Mouse (Mus musculus) spleen, postnatal 10 days (tissue): ENCODE measurements at regions not wholly inside any gene's neighbourhood (a gene's known extent, or its start where the extent isn't known, plus 50 kb on each side); places are given as distances from the start of the nearest gene placed in this dataset.

Experiments
- DNase-seq, 2 experiments: peaks; one replicate each; pipeline ENCODE4 v3.0.0; 2021 to 2022; ENCODE audit warnings: low spot score in 2 of 2

- no peak for DNase-seq
Measured at GRCm38 (mm10) chr11:114270358-114271072, 203.7 kb upstream of the Sdk2 start.

- DNase-seq, result no peak
Measured at GRCm38 (mm10) chr11:114261959-114262358, 195.1 kb upstream of the Sdk2 start.

- no peak for DNase-seq
Measured at GRCm38 (mm10) chr11:114258218-114258617, 191.4 kb upstream of the Sdk2 start.

GRCm38 (mm10) chr11:114257756-114258155 is 190.9 kb upstream of the Sdk2 start:
- no peak for DNase-seq

GRCm38 (mm10) chr11:114257061-114257460 is 190.2 kb upstream of the Sdk2 start:
- no peak for DNase-seq

GRCm38 (mm10) chr11:114254344-114254743 is 187.5 kb upstream of the Sdk2 start:
- DNase-seq, result no peak

- peak in 1 of 2 experiments; percentile 29 for DNase-seq
Measured at GRCm38 (mm10) chr11:114251614-114252013, 184.8 kb upstream of the Sdk2 start.

- no peak for DNase-seq
Measured at GRCm38 (mm10) chr11:114249215-114249614, 182.4 kb upstream of the Sdk2 start.

- no peak for DNase-seq
Measured at GRCm38 (mm10) chr11:114248261-114248898, 181.5 kb upstream of the Sdk2 start.

GRCm38 (mm10) chr11:114239311-114239803 is 172.5 kb upstream of the Sdk2 start:
- no peak for DNase-seq

GRCm38 (mm10) chr11:114238801-114239200 is 172.0 kb upstream of the Sdk2 start:
- no peak for DNase-seq

GRCm38 (mm10) chr11:114238316-114238715 is 171.5 kb upstream of the Sdk2 start:
- DNase-seq, result no peak

- DNase-seq, result no peak
Measured at GRCm38 (mm10) chr11:114234542-114234910, 167.7 kb upstream of the Sdk2 start.

GRCm38 (mm10) chr11:114233636-114234541 is 167.0 kb upstream of the Sdk2 start:
- DNase-seq, result no peak

GRCm38 (mm10) chr11:114231841-114232240 is 165.0 kb upstream of the Sdk2 start:
- no peak for DNase-seq

GRCm38 (mm10) chr11:114229763-114230162 is 162.9 kb upstream of the Sdk2 start:
- no peak for DNase-seq

GRCm38 (mm10) chr11:114229196-114229595 is 162.3 kb upstream of the Sdk2 start:
- no peak for DNase-seq

GRCm38 (mm10) chr11:114226553-114226952 is 159.7 kb upstream of the Sdk2 start:
- peak in 1 of 2 experiments; percentile 57 for DNase-seq

GRCm38 (mm10) chr11:114224706-114225105 is 157.9 kb upstream of the Sdk2 start:
- DNase-seq, result no peak

GRCm38 (mm10) chr11:114223061-114223460 is 156.2 kb upstream of the Sdk2 start:
- DNase-seq, result no peak

- DNase-seq, result no peak
Measured at GRCm38 (mm10) chr11:114220466-114220865, 153.6 kb upstream of the Sdk2 start.
